Mouse (Mus musculus) left cerebral cortex, postnatal 4 days (tissue): Measurements from ENCODE around the gene Mboat7. TPM values are rescaled to one million over a fixed set of nuclear protein-coding genes. Genes with fewer than 3 reads are reported as not detected.

Source experiments
- DNase-seq: peaks from one replicate; pipeline ENCODE4 v3.0.0-alpha.2; 2022
- intact Hi-C: fragments of 180-260 bp; cut with DNase I; formaldehyde crosslinking; loops from one replicate; pipeline ENCODE4 v1.15.1; 2025
- microRNA-seq: library from miRNA; unstranded; fragments of <30 nt; microRNA quantifications from one replicate; pipeline ENCODE4 v1.2.0, GENCODE M21; 2022
- total RNA-seq, 2 experiments: library from RNA; stranded (reverse); gene quantifications; 2 replicates each; pipeline ENCODE4 v1.2.3; 2021

Gene Mboat7
- total RNA-seq, 2 experiments from 2014 or later = 132 to 147 TPM

GRCm38 (mm10) chr7:3645488-3646025 is 47.8 kb downstream of the Mboat7 start:
- DNase-seq = peak; percentile 36
- intact Hi-C loops = no loop called here

- peak; percentile 98 for DNase-seq
- intact Hi-C loops = no loop called here
Observed at GRCm38 (mm10) chr7:3644672-3645487, 48.4 kb downstream of the Mboat7 start, which contains the start of gene Cnot3. Gene Cnot3 (plus strand): TSS chr7:3645268.

- no peak for DNase-seq
- intact Hi-C loops = no loop called here
Observed at GRCm38 (mm10) chr7:3644348-3644671, 49.0 kb downstream of the Mboat7 start.

DNA sequence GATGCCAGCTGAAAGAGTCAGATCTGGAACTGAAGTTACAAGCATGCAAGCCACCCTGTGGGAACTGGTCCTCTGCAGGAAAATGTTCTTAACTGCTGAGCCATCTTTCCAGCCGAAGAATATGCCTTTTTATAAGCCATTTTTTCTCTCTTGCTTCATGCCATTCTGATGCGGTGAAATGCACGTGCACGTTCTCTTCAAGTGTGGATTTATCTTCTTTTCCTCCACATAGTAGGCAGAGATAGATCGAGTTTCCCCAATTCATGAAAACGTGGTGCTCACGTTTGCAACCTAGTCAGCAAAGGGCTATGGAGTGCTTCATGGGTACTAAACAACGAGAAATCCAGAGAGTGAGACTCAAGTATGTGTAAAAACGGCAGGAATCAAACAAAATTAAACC is 49.5 kb downstream of the Mboat7 start:
- intact Hi-C loops = no loop called here

GRCm38 (mm10) chr7:3643412-3643811 is 49.9 kb downstream of the Mboat7 start:
- intact Hi-C loops = no loop called here
- no peak for DNase-seq

More for the DNA sequence above, 49.5 kb downstream of the Mboat7 start:
- DNase-seq = no peak

- DNase-seq = no peak
- intact Hi-C loops = no loop called here
Observed at GRCm38 (mm10) chr7:3630478-3630815, 62.9 kb downstream of the Mboat7 start.

DNA sequence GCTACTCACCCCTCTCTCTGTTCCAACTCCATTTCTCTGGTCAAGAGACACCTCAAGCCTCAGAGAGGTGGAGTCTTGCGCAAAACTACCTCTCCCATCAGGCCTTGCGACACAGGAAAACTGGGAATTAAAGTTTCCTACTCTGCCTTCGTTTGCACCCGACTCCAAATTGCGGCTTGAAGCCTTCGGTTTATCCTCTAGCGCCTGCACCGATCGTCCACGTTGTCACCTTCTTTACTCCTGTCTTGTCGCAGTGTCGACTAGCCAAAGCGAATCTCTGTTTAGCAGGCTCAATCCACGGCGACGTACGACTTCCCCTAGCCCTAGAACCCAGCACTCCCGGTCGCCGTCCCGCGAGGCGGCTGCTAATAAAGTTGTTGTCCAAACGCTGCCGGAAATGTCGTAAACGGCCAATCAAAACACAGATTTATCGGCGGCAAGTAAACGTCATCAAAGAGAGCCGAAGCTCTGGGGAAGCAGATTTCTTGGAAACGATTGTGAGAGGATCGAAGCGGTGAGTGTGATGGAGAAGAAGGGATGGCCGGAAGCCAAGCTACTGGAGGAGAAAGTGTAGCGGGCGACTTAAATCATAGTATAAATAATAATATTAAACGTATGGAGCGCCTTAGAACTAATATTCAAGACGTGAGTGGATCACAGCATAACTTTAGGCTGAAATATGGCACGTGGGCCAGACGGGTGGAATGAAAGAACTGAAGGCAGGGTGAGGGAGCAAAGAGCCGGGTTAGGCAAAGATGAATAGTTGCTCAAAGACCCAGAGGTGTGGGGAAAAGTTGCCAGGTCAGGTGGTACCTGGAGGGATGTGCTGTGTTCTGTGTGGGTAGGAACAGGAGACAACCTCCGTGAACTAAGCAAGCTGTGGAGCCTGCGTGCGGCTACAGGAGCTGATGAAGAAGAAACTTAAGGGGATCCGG is 63.5 kb downstream of the Mboat7 start, which contains the start of the genes Tfpt and Prpf31:
Gene Tfpt, minus strand, starts transcription at position 387 of the 935 bp plus-strand sequence.
Gene Prpf31, plus strand, starts transcription at position 443 of the 935 bp plus-strand sequence.
- peak; percentile 90 for DNase-seq
- intact Hi-C loops = no loop called here

GRCm38 (mm10) chr7:3629030-3629429 is 64.3 kb downstream of the Mboat7 start:
- intact Hi-C loops = no loop called here
- DNase-seq = no peak

Small RNA genes lying within 50 kb of the gene (microRNA-seq; reads per million reads assigned to microRNA genes)
- gene Mir3572 = 5.4 reads per million, percentile 13 among the genes with 10 or more reads in this experiment

Other genes with a start within 250 kb of the Mboat7 start
- not detected for gene Tarm1, start 190.9 kb downstream of the Mboat7 start, total RNA-seq
- gene Oscar, start 77.4 kb downstream of the Mboat7 start, total RNA-seq = 1 to 10 TPM in 1 of 2 experiments, under 1 TPM in 1; 0.84 to 1.1 TPM
- 100 to 1,000 TPM; 370 to 397 TPM for gene Ndufa3, start 76.2 kb downstream of the Mboat7 start, total RNA-seq
- 10 to 100 TPM; 40.7 to 43.7 TPM for gene Tfpt, start 63.6 kb downstream of the Mboat7 start, total RNA-seq
- 10 to 100 TPM; 58.0 to 58.2 TPM for gene Prpf31, start 63.5 kb downstream of the Mboat7 start, total RNA-seq
- 10 to 100 TPM; 53.3 to 57.2 TPM for gene Cnot3, start 48.3 kb downstream of the Mboat7 start, total RNA-seq
- gene Leng1, start 27.7 kb downstream of the Mboat7 start, total RNA-seq = 1 to 10 TPM; 6.2 to 8.2 TPM
- gene Tmc4, start 16.0 kb downstream of the Mboat7 start, total RNA-seq = 1 to 10 TPM; 7.5 to 8.3 TPM
- gene Tsen34, start 660 bp downstream of the Mboat7 start, total RNA-seq = 100 to 1,000 TPM; 125 to 129 TPM
- gene Rps9, start 10.5 kb upstream of the Mboat7 start, total RNA-seq = 100 to 1,000 TPM; 693 to 718 TPM
- gene Pirb, start 26.9 kb upstream of the Mboat7 start, total RNA-seq = under 1 TPM; 0.22 to 0.34 TPM
- not detected for gene Gm15448, start 132.2 kb upstream of the Mboat7 start, total RNA-seq
- not detected for gene Pira2, start 151.5 kb upstream of the Mboat7 start, total RNA-seq
- not detected for gene Gm14548, start 204.6 kb upstream of the Mboat7 start, total RNA-seq
- gene Lilra6, start 222.0 kb upstream of the Mboat7 start, total RNA-seq = not detected